Mouse (Mus musculus) kidney, postnatal 0 days (tissue): ENCODE results near the gene Ddx51. TPM values are rescaled to one million over a fixed set of nuclear protein-coding genes. Genes with fewer than 3 reads are reported as not detected.

ENCODE experiments used
- ATAC-seq: fragments of 200-750 bp; cut with Nextera tagmentation; replicated peaks from 2 replicates; pipeline ENCODE4 v1.8.0; 2017; ENCODE audit warnings: low read depth, moderate number of reproducible peaks, moderate TSS enrichment, moderate library complexity; ENCODE audit not compliant: low FRiP score
- DNase-seq: peaks from one replicate; pipeline ENCODE4 v3.0.0-alpha.2; 2016; ENCODE audit warnings: low spot score
- H3K27ac ChIP-seq: fragments of 300-500 bp; sonication (generic); 2 replicates; pipeline ENCODE4 v1.5.1; 2014; ENCODE audit warnings: mild to moderate bottlenecking
- H3K27me3 ChIP-seq: fragments of 300-500 bp; sonication (generic); 2 replicates; pipeline ENCODE4 v1.6.1; 2014; ENCODE audit warnings: low read length, mixed read lengths; ENCODE audit not compliant: insufficient read depth
- H3K36me3 ChIP-seq: fragments of 300-500 bp; sonication (generic); 2 replicates; pipeline ENCODE4 v1.6.1; 2014; ENCODE audit warnings: low read length, mixed read lengths; ENCODE audit not compliant: insufficient read depth
- H3K4me1 ChIP-seq: fragments of 300-500 bp; sonication (generic); replicated peaks from 2 replicates; pipeline ENCODE4 v1.6.1; 2014; ENCODE audit warnings: antibody characterized with exemption, low read length, mixed read lengths; ENCODE audit not compliant: insufficient read depth
- H3K4me2 ChIP-seq: fragments of 300-500 bp; sonication (generic); 2 replicates; pipeline ENCODE4 v1.6.1; 2014; ENCODE audit warnings: mild to moderate bottlenecking, low read length, moderate library complexity, mixed read lengths
- H3K4me3 ChIP-seq: fragments of 300-500 bp; sonication (generic); replicated peaks from 2 replicates; pipeline ENCODE4 v1.5.1; 2014; ENCODE audit warnings: low read depth, low read length
- H3K9ac ChIP-seq: fragments of 300-500 bp; sonication (generic); 2 replicates; pipeline ENCODE4 v1.6.1; 2014; ENCODE audit warnings: low read depth, low read length
- H3K9me3 ChIP-seq: fragments of 300-500 bp; sonication (generic); replicated peaks from 2 replicates; pipeline ENCODE4 v1.6.1; 2016; ENCODE audit warnings: low read length, inconsistent platforms, mixed read lengths
- CTCF ChIP-seq: IDR thresholded peaks from 2 replicates; pipeline ENCODE4 v1.5.1; 2016; ENCODE audit warnings: antibody characterized with exemption, low read depth, mild to moderate bottlenecking, moderate library complexity
- WGBS: fragments of 180-500 bp; shearing (Covaris S2); extraction: QIAGEN DNeasy Blood & Tissue Kit; methylation state at CpG from one replicate; pipeline ENCODE4 v1.1.7; 2014; 5-methylcytosine and 5-hydroxymethylcytosine counted together
- microRNA-seq: library from miRNA; unstranded; fragments of <30 nt; microRNA quantifications from one replicate; pipeline ENCODE4, GENCODE M21; 2016
- polyA plus RNA-seq: library from polyadenylated mRNA; unstranded; fragments of >200 nt; fragmentation: Nextera tagmentation; extraction: Ambion mirVana; gene quantifications from 2 replicates; pipeline ENCODE4 v1.2.1, GENCODE M21; 2015

The Ddx51 gene
- polyA plus RNA-seq, 1 experiment from 2014 or later = 15.6 TPM

DNA sequence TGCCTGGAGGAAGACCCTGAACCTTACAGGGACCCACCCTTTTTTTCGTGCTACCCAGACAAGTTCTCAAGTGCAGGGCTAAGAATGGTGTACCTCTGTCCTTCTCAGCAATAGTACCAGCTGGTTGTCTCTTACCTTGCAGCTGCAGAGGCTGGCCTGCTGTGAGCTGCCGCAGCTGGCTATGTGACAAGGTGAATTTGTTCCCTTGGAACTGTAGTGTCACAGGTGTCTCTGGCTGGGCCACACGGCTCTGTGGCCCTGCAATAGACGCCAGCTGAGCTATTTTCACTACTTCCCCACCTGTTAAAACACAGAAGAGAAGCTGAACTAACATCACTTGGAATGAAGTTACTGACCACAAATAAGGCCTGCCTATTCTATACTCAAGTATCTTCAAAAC lies 45.4 kb downstream of the Ddx51 start:
- peaks cover 84% of the 10 kb centered on the region for H3K36me3 ChIP-seq
- H3K9me3 ChIP-seq = no peaks in the 10 kb centered on the region

DNA sequence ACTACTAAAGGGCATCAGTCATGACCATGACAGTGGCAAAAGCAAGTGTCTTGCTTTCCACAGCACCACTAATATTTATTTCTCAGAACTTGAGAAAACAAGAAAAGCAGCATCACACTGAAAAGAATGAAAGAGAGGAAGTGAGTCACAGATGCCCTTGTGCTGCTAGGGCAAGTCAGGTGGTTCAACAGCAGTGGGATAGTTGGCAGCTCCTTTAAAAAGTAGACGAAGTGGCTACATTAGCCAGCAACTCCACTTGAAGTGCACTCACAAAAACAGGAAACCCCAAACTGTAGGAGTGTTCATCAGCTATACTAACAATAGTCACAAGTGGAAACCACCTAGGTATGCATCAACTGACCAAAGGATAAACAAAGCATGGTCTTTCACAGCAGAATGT lies 50.8 kb downstream of the Ddx51 start:
- 75% methylated on average over 1 of the region's 1 CpGs for WGBS
- ATAC-seq (no peak), DNase-seq (no peak)
- Histone ChIP-seq H3K4me2 (no peak overlapping the region), H3K27me3 (no peaks in the 10 kb centered on the region), H3K9me3 (no peaks in the 10 kb centered on the region), H3K4me3 (no peak overlapping the region), H3K9ac (no peak overlapping the region), H3K27ac (no peak overlapping the region), H3K4me1 (no peaks in the 10 kb centered on the region), H3K36me3 (peaks cover 81% of the 10 kb centered on the region)
- no peak for TF ChIP-seq CTCF

More for the DNA sequence above, 45.4 kb downstream of the Ddx51 start:
- Histone ChIP-seq H3K9ac (no peak overlapping the region), H3K4me2 (no peak overlapping the region), H3K27ac (no peak overlapping the region), H3K27me3 (no peaks in the 10 kb centered on the region), H3K4me3 (no peak overlapping the region), H3K4me1 (no peaks in the 10 kb centered on the region)
- DNase-seq = no peak
- WGBS = 91% methylated on average over 4 of the region's 4 CpGs
- no peak for TF ChIP-seq CTCF
- no peak for ATAC-seq

DNA sequence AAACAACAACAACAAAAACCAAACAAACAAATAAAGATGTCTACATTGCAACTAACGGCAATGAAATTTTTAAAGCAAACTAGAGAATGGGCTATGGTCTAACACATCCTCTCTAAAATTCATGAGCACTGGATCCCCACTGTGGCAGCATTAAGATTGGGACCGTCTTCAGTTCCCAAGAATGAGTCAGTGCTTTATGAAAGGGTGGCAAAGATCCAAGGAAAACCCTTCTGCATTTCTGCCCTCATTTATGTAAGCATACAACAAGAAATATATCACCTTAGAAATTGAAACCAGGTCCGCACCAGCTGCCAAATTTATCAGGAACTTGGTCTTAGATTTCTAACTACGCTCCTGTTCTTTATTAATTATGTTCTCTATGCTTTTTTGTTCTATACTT lies 56.0 kb downstream of the Ddx51 start:
- peaks cover 54% of the 10 kb centered on the region for H3K36me3 ChIP-seq
- H3K9me3 ChIP-seq = no peaks in the 10 kb centered on the region

More for the DNA sequence above, 56.0 kb downstream of the Ddx51 start:
- Histone ChIP-seq H3K4me2 (no peak overlapping the region), H3K27me3 (no peaks in the 10 kb centered on the region), H3K4me3 (no peak overlapping the region), H3K4me1 (no peaks in the 10 kb centered on the region), H3K27ac (no peak overlapping the region), H3K9ac (no peak overlapping the region)
- DNase-seq (no peak), ATAC-seq (no peak)
- TF ChIP-seq CTCF = no peak
- 90% methylated on average over 4 of the region's 4 CpGs for WGBS

Small RNA genes within 50 kb of the gene (microRNA-seq; reads per million reads assigned to microRNA genes)
- gene Mir7026 = 1.2 reads per million

Other genes starting within 250 kb of the Ddx51 start
- 11.8 and 14.0 TPM in 2 replicates for gene Fbrsl1, start 204.9 kb upstream of the Ddx51 start, polyA plus RNA-seq
- 0.56 and 0.95 TPM in 2 replicates for gene Galnt9, start 109.1 kb upstream of the Ddx51 start, polyA plus RNA-seq
- 33.8 and 37.1 TPM in 2 replicates for gene Noc4l, start within 50 bp of the Ddx51 start, polyA plus RNA-seq
- gene Ep400, start 117.3 kb downstream of the Ddx51 start, polyA plus RNA-seq = 21.6 and 31.7 TPM in 2 replicates
- 34.3 and 36.9 TPM in 2 replicates for gene Pus1, start 127.2 kb downstream of the Ddx51 start, polyA plus RNA-seq
- 11.4 and 12.2 TPM in 2 replicates for gene Ulk1, start 156.6 kb downstream of the Ddx51 start, polyA plus RNA-seq
- gene Hscb, start 186.3 kb downstream of the Ddx51 start, polyA plus RNA-seq = 51.3 and 52.2 TPM in 2 replicates
- gene Chek2, start 186.5 kb downstream of the Ddx51 start, polyA plus RNA-seq = 12.9 and 14.3 TPM in 2 replicates
- gene Ttc28, start 226.4 kb downstream of the Ddx51 start, polyA plus RNA-seq = 8.1 and 8.7 TPM in 2 replicates